ENCODE assay signal across 10 mouse cellular contexts in the genomic region with DNA sequence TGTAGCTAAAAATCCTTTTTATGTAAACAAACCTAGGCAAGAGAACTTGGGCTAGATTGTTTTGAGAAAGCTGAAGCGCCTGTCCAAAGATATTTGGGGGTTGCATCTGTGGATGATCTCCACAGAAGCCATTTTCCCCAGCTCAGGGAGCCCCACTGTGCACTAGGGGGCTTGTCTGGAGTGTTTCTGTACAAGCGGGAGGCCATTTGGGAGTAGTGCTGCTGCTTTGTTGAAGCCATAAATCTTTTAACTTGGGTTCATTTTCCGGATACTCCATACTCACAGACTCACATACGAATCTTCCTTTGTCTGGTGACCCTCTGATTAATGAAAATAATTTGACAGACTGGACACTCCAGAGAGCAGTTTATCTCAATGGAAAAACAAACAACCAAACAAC.
DNase-seq lines count a peak whose midpoint lies in the region; ATAC-seq and TF ChIP-seq lines count a peak whose summit lies in the region.
"Had no signal": no experiment of that assay in that cellular context is flagged by ENCODE, and none has a peak within 500 bp of the region (broad histone marks: within the 10 kb centered on the region; RNA-seq: fewer than 3 reads in every experiment).

No protein-coding gene starts in this region.

- no peaks in the 10 kb centered on the region for H3K9me3 ChIP-seq in heart, embryonic 11.5 days (replicated peaks; ENCODE audit: control insufficient read depth, low read length)
- H3K9me3 ChIP-seq in kidney, postnatal 0 days (replicated peaks; ENCODE audit: low read length), result no peaks in the 10 kb centered on the region
- no peaks in the 10 kb centered on the region for H3K9me3 ChIP-seq in forebrain, embryonic 15.5 days
- no peaks in the 10 kb centered on the region for H3K9me3 ChIP-seq in midbrain, postnatal 0 days (ENCODE audit: low read length)

- peak overlapping the region; percentile 60; the same call in 1 of the 2 replicates for H3K4me3 ChIP-seq in heart, embryonic 11.5 days (ENCODE audit: low read depth, low read length)
- no peak overlapping the region; the same call in 1 of the 2 replicates for H3K4me3 ChIP-seq in kidney, postnatal 0 days (replicated peaks; ENCODE audit: low read depth, low read length)
- H3K4me3 ChIP-seq in forebrain, embryonic 15.5 days, result peak overlapping the region; percentile 61
- peak overlapping the region; percentile 60 for H3K4me3 ChIP-seq in midbrain, postnatal 0 days (ENCODE audit: low read depth, low read length)

- H3K27me3 ChIP-seq in heart, embryonic 11.5 days (ENCODE audit: control insufficient read depth, insufficient read depth, low read length), result no peaks in the 10 kb centered on the region
- no peaks in the 10 kb centered on the region for H3K27me3 ChIP-seq in kidney, postnatal 0 days (ENCODE audit: insufficient read depth, low read length)
- no peaks in the 10 kb centered on the region for H3K27me3 ChIP-seq in forebrain, embryonic 15.5 days
- H3K27me3 ChIP-seq in midbrain, postnatal 0 days (ENCODE audit: insufficient read depth, low read length), result no peaks in the 10 kb centered on the region

- H3K27ac ChIP-seq in heart, embryonic 11.5 days (ENCODE audit: low read depth, low read length), result no peak overlapping the region
- no peak overlapping the region for H3K27ac ChIP-seq in kidney, postnatal 0 days
- peak overlapping the region; percentile 39; the same call in 1 of the 2 replicates for H3K27ac ChIP-seq in forebrain, embryonic 15.5 days (replicated peaks)
- H3K27ac ChIP-seq in midbrain, postnatal 0 days (ENCODE audit: low read depth, low read length), result peak overlapping the region; percentile 62

- ATAC-seq in heart, embryonic 11.5 days (replicated peaks; ENCODE audit: insufficient number of reproducible peaks, low FRiP score, low TSS enrichment), result no peak
- ATAC-seq in kidney, postnatal 0 days (replicated peaks; ENCODE audit: low FRiP score, low read depth), result no peak
- no peak for ATAC-seq in forebrain, embryonic 15.5 days (replicated peaks)
- no peak for ATAC-seq in midbrain, postnatal 0 days (ENCODE audit: low FRiP score)
- ATAC-seq: CD4-positive, CD25-positive, alpha-beta regulatory T cell, adult 4 months had no signal

- 0 out of 2 replicates have a peak, but pooled peaks have one; percentile 5 for TF ChIP-seq CTCF in kidney, postnatal 0 days (IDR thresholded peaks at IDR 0.05; ENCODE audit: low read depth)
- peak; percentile 36; the same call in 1 of the 2 replicates for TF ChIP-seq CTCF in midbrain, postnatal 0 days (IDR thresholded peaks at IDR 0.05)

- H3K9ac ChIP-seq in heart, embryonic 11.5 days (ENCODE audit: low read depth, low read length), result no peak overlapping the region; the same call in 1 of the 2 replicates
- no peak overlapping the region for H3K9ac ChIP-seq in kidney, postnatal 0 days (ENCODE audit: low read depth, low read length)
- peak overlapping the region; percentile 74 for H3K9ac ChIP-seq in forebrain, embryonic 15.5 days (replicated peaks)
- H3K9ac ChIP-seq in midbrain, postnatal 0 days (replicated peaks; ENCODE audit: low read length, poor library complexity, severe bottlenecking), result peak overlapping the region; percentile 92

- 53% methylated on average over 4 of the region's 4 CpGs for WGBS in heart, embryonic 11.5 days (ENCODE audit: insufficient replicate concordance)
- WGBS in kidney, postnatal 0 days, result 32% methylated on average over 4 of the region's 4 CpGs
- WGBS in forebrain, embryonic 15.5 days, result 59% methylated on average over 4 of the region's 4 CpGs
- WGBS in midbrain, postnatal 0 days, result 33% methylated on average over 4 of the region's 4 CpGs

- no peak for DNase-seq in heart, adult 18-20 months
- DNase-seq in kidney, postnatal 0 days (ENCODE audit: low spot score), result peak; percentile 59
- DNase-seq in kidney, adult 9 months, result no peak
- no peak for DNase-seq in midbrain, postnatal 0 days (ENCODE audit: low spot score)
- DNase-seq in lung, postnatal 36 days, result no peak
- DNase-seq in layer of hippocampus, postnatal 14 days (ENCODE audit: low spot score in 2 of 2), result no peak
- DNase-seq: adrenal gland, postnatal 25 days had no signal

- peaks cover 22% of the 10 kb centered on the region for H3K4me1 ChIP-seq in heart, embryonic 11.5 days (ENCODE audit: control insufficient read depth, insufficient read depth, low read length)
- H3K4me1 ChIP-seq in kidney, postnatal 0 days (replicated peaks; ENCODE audit: insufficient read depth, low read length), result peaks cover 21% of the 10 kb centered on the region; the same call in 1 of the 2 replicates
- H3K4me1 ChIP-seq in forebrain, embryonic 15.5 days, result peaks cover 27% of the 10 kb centered on the region
- peaks cover 17% of the 10 kb centered on the region for H3K4me1 ChIP-seq in midbrain, postnatal 0 days (ENCODE audit: insufficient read depth, low read length)

- no peaks in the 10 kb centered on the region for H3K36me3 ChIP-seq in heart, embryonic 11.5 days (ENCODE audit: control insufficient read depth, insufficient read depth, low read length)
- no peaks in the 10 kb centered on the region for H3K36me3 ChIP-seq in kidney, postnatal 0 days (ENCODE audit: insufficient read depth, low read length)
- no peaks in the 10 kb centered on the region for H3K36me3 ChIP-seq in forebrain, embryonic 15.5 days
- no peaks in the 10 kb centered on the region for H3K36me3 ChIP-seq in midbrain, postnatal 0 days (ENCODE audit: insufficient read depth, low read length)

- H3K4me2 ChIP-seq in heart, embryonic 11.5 days, result peak overlapping the region; percentile 88
- peak overlapping the region; percentile 79 for H3K4me2 ChIP-seq in kidney, postnatal 0 days (ENCODE audit: low read length)
- peak overlapping the region; percentile 77 for H3K4me2 ChIP-seq in forebrain, embryonic 15.5 days (replicated peaks)
- H3K4me2 ChIP-seq in midbrain, postnatal 0 days (ENCODE audit: low read depth, low read length, poor library complexity, severe bottlenecking), result peak overlapping the region; percentile 70

Comparison
In these comparisons a context has a peak if more than half of its experiments do, and no peak if none do; other contexts are left out.
1. H3K27ac ChIP-seq: peak in forebrain, embryonic 15.5 days (single experiment) and midbrain, postnatal 0 days (single experiment); none in heart, embryonic 11.5 days (single experiment) and kidney, postnatal 0 days (single experiment).
2. H3K9ac ChIP-seq: peak in forebrain, embryonic 15.5 days (single experiment) and midbrain, postnatal 0 days (single experiment); none in heart, embryonic 11.5 days (single experiment) and kidney, postnatal 0 days (single experiment).
3. Peak in every context shown above with its lines, with median percentiles within 50 percentile points of each other: H3K4me2 ChIP-seq.